Mouse (Mus musculus): ENCODE results near the gene Ambra1. TPM values are rescaled to one million over a fixed set of nuclear protein-coding genes. Genes with fewer than 3 reads are reported as not detected.

The Ambra1 gene
- polyA plus RNA-seq, 1 experiment from 2014 or later, result 5.2 TPM

- H3K27me3 ChIP-seq, result peaks cover 56% of the 10 kb centered on the region
- H3K4me1 ChIP-seq (replicated peaks), result peaks cover 58% of the 10 kb centered on the region
- H3K4me2 ChIP-seq, result peak overlapping the region; percentile 66
- H3K36me3 ChIP-seq (replicated peaks), result peaks cover 40% of the 10 kb centered on the region
- peak overlapping the region; percentile 39 for H3K4me3 ChIP-seq (replicated peaks)
- 5% methylated on average over 50 of the region's 50 CpGs for WGBS (ENCODE audit: insufficient replicate concordance)
- no peaks in the 10 kb centered on the region for H3K9me3 ChIP-seq (replicated peaks)
- H3K27ac ChIP-seq (replicated peaks), result no peak overlapping the region
- no peak for ATAC-seq (ENCODE audit: insufficient read depth)
- no peak overlapping the region; the same call in 1 of the 2 replicates for H3K9ac ChIP-seq
Measured at GRCm38 (mm10) chr2:91931328-91932159, 201.6 kb downstream of the Ambra1 start.

GRCm38 (mm10) chr2:91932160-91932711 lies 202.3 kb downstream of the Ambra1 start, which contains the start of gene Mdk:
Gene Mdk (minus strand): TSS chr2:91932297.
- H3K4me1 ChIP-seq (replicated peaks), result peaks cover 56% of the 10 kb centered on the region
- WGBS (ENCODE audit: insufficient replicate concordance), result 5% methylated on average over 16 of the region's 16 CpGs
- H3K9me3 ChIP-seq (replicated peaks), result no peaks in the 10 kb centered on the region
- H3K4me3 ChIP-seq (replicated peaks), result peak within 1 kb of the TSS; percentile 39
- no peak within 1 kb of the TSS for H3K27ac ChIP-seq (replicated peaks)
- ATAC-seq (ENCODE audit: insufficient read depth), result peak; percentile 22; the same call in 1 of the 2 replicates
- peak within 1 kb of the TSS; percentile 66 for H3K4me2 ChIP-seq
- H3K9ac ChIP-seq, result no peak within 1 kb of the TSS; the same call in 1 of the 2 replicates
- H3K27me3 ChIP-seq, result peaks cover 49% of the 10 kb centered on the region
- peaks cover 47% of the 10 kb centered on the region for H3K36me3 ChIP-seq (replicated peaks)

GRCm38 (mm10) chr2:91932737-91933350 lies 202.9 kb downstream of the Ambra1 start:
- ATAC-seq (ENCODE audit: insufficient read depth), result no peak
- peaks cover 50% of the 10 kb centered on the region for H3K4me1 ChIP-seq (replicated peaks)
- no peak overlapping the region for H3K27ac ChIP-seq (replicated peaks)
- peak overlapping the region; percentile 39; the same call in 1 of the 2 replicates for H3K4me3 ChIP-seq (replicated peaks)
- peaks cover 53% of the 10 kb centered on the region for H3K36me3 ChIP-seq (replicated peaks)
- H3K4me2 ChIP-seq, result peak overlapping the region; percentile 66
- H3K9ac ChIP-seq, result no peak overlapping the region
- peaks cover 45% of the 10 kb centered on the region for H3K27me3 ChIP-seq
- no peaks in the 10 kb centered on the region for H3K9me3 ChIP-seq (replicated peaks)
- 21% methylated on average over 6 of the region's 6 CpGs for WGBS (ENCODE audit: insufficient replicate concordance)

- no peak overlapping the region for H3K4me3 ChIP-seq (replicated peaks)
- 70% methylated on average over 9 of the region's 9 CpGs for WGBS (ENCODE audit: insufficient replicate concordance)
- no peak overlapping the region for H3K27ac ChIP-seq (replicated peaks)
- ATAC-seq (ENCODE audit: insufficient read depth), result no peak
- peaks cover 59% of the 10 kb centered on the region for H3K36me3 ChIP-seq (replicated peaks)
- H3K4me1 ChIP-seq (replicated peaks), result peaks cover 47% of the 10 kb centered on the region
- H3K9ac ChIP-seq, result no peak overlapping the region
- H3K4me2 ChIP-seq, result no peak overlapping the region
- H3K27me3 ChIP-seq, result peaks cover 39% of the 10 kb centered on the region
- no peaks in the 10 kb centered on the region for H3K9me3 ChIP-seq (replicated peaks)
Measured at GRCm38 (mm10) chr2:91933471-91933870, 203.5 kb downstream of the Ambra1 start.

GRCm38 (mm10) chr2:91934016-91934415 lies 204.1 kb downstream of the Ambra1 start:
- Histone ChIP-seq H3K27me3 (peaks cover 33% of the 10 kb centered on the region), H3K4me3 (replicated peaks) (no peak overlapping the region), H3K4me2 (no peak overlapping the region), H3K4me1 (replicated peaks) (peaks cover 47% of the 10 kb centered on the region), H3K27ac (replicated peaks) (no peak overlapping the region), H3K9ac (no peak overlapping the region), H3K9me3 (replicated peaks) (no peaks in the 10 kb centered on the region), H3K36me3 (replicated peaks) (peaks cover 64% of the 10 kb centered on the region)
- no peak for ATAC-seq (ENCODE audit: insufficient read depth)
- WGBS (ENCODE audit: insufficient replicate concordance), result 36% methylated on average over 8 of the region's 8 CpGs

- H3K9ac ChIP-seq, result no peak overlapping the region
- H3K9me3 ChIP-seq (replicated peaks), result no peaks in the 10 kb centered on the region
- no peak overlapping the region for H3K4me2 ChIP-seq
- H3K4me1 ChIP-seq (replicated peaks), result peaks cover 45% of the 10 kb centered on the region
- no peak for ATAC-seq (ENCODE audit: insufficient read depth)
- H3K27ac ChIP-seq (replicated peaks), result no peak overlapping the region
- H3K4me3 ChIP-seq (replicated peaks), result no peak overlapping the region
- 78% methylated on average over 9 of the region's 9 CpGs for WGBS (ENCODE audit: insufficient replicate concordance)
- H3K27me3 ChIP-seq, result peaks cover 27% of the 10 kb centered on the region
- H3K36me3 ChIP-seq (replicated peaks), result peaks cover 74% of the 10 kb centered on the region
Measured at GRCm38 (mm10) chr2:91934826-91935525, 205.0 kb downstream of the Ambra1 start.

- no peak overlapping the region for H3K4me3 ChIP-seq (replicated peaks)
- peaks cover 15% of the 10 kb centered on the region for H3K27me3 ChIP-seq
- whole genome bisulfite sequencing (ENCODE audit: insufficient replicate concordance), result 86% methylated on average over 7 of the region's 7 CpGs
- no peak overlapping the region for H3K27ac ChIP-seq (replicated peaks)
- H3K4me1 ChIP-seq (replicated peaks), result peaks cover 35% of the 10 kb centered on the region
- no peak for ATAC-seq (ENCODE audit: insufficient read depth)
- no peaks in the 10 kb centered on the region for H3K9me3 ChIP-seq (replicated peaks)
- H3K9ac ChIP-seq, result no peak overlapping the region
- H3K36me3 ChIP-seq (replicated peaks), result peaks cover 86% of the 10 kb centered on the region
- H3K4me2 ChIP-seq, result no peak overlapping the region
Measured at GRCm38 (mm10) chr2:91936154-91936553, 206.2 kb downstream of the Ambra1 start.

GRCm38 (mm10) chr2:91939303-91939935 lies 209.5 kb downstream of the Ambra1 start:
- Histone ChIP-seq H3K27me3 (no peaks in the 10 kb centered on the region), H3K36me3 (replicated peaks) (peaks cover 94% of the 10 kb centered on the region), H3K4me1 (replicated peaks) (peaks cover 11% of the 10 kb centered on the region), H3K27ac (replicated peaks) (no peak overlapping the region), H3K4me2 (no peak overlapping the region), H3K9ac (no peak overlapping the region), H3K9me3 (replicated peaks) (no peaks in the 10 kb centered on the region), H3K4me3 (replicated peaks) (no peak overlapping the region)
- 89% methylated on average over 15 of the region's 15 CpGs for WGBS (ENCODE audit: insufficient replicate concordance)
- ATAC-seq (ENCODE audit: insufficient read depth), result no peak

GRCm38 (mm10) chr2:91942356-91942755 lies 212.4 kb downstream of the Ambra1 start:
- H3K9me3 ChIP-seq (replicated peaks), result no peaks in the 10 kb centered on the region
- H3K4me1 ChIP-seq (replicated peaks), result peaks cover 36% of the 10 kb centered on the region
- WGBS (ENCODE audit: insufficient replicate concordance), result 83% methylated on average over 6 of the region's 6 CpGs
- H3K27ac ChIP-seq (replicated peaks), result no peak overlapping the region
- no peaks in the 10 kb centered on the region for H3K27me3 ChIP-seq
- ATAC-seq (ENCODE audit: insufficient read depth), result no peak
- H3K9ac ChIP-seq, result no peak overlapping the region
- peaks cover 78% of the 10 kb centered on the region for H3K36me3 ChIP-seq (replicated peaks)
- H3K4me2 ChIP-seq, result no peak overlapping the region
- no peak overlapping the region for H3K4me3 ChIP-seq (replicated peaks)

- peak overlapping the region; percentile 29 for H3K4me2 ChIP-seq
- H3K9ac ChIP-seq, result peak overlapping the region; percentile 27; the same call in 1 of the 2 replicates
- WGBS (ENCODE audit: insufficient replicate concordance), result 38% methylated on average over 13 of the region's 13 CpGs
- no peaks in the 10 kb centered on the region for H3K27me3 ChIP-seq
- peak; percentile 25 for ATAC-seq (ENCODE audit: insufficient read depth)
- H3K4me3 ChIP-seq (replicated peaks), result no peak overlapping the region
- peaks cover 58% of the 10 kb centered on the region for H3K36me3 ChIP-seq (replicated peaks)
- H3K9me3 ChIP-seq (replicated peaks), result no peaks in the 10 kb centered on the region
- H3K27ac ChIP-seq (replicated peaks), result peak overlapping the region; percentile 64
- H3K4me1 ChIP-seq (replicated peaks), result peaks cover 56% of the 10 kb centered on the region
Measured at GRCm38 (mm10) chr2:91944170-91944950, 214.4 kb downstream of the Ambra1 start.

Data from liver, embryonic 15.5 days (tissue).